Mouse (Mus musculus) neural tube, embryonic 14.5 days (tissue): ENCODE results near the gene Gm20388. TPM values are rescaled to one million over a fixed set of nuclear protein-coding genes. Genes with fewer than 3 reads are reported as not detected.

ENCODE experiments used
- ATAC-seq: fragments of 200-750 bp; cut with Nextera tagmentation; 2 replicates; pipeline ENCODE4 v1.8.0; 2017; ENCODE audit warnings: low read depth, mild to moderate bottlenecking, moderate TSS enrichment, moderate library complexity
- H3K27ac ChIP-seq: fragments of 300-500 bp; sonication (generic); 2 replicates; pipeline ENCODE4 v1.5.1; 2014; ENCODE audit warnings: low read depth, mild to moderate bottlenecking, control low read depth, low read length, moderate library complexity, mixed read lengths
- H3K27me3 ChIP-seq: fragments of 300-500 bp; sonication (generic); 2 replicates; pipeline ENCODE4 v1.6.1; 2014; ENCODE audit warnings: low read length; ENCODE audit not compliant: control insufficient read depth, insufficient read depth
- H3K36me3 ChIP-seq: fragments of 300-500 bp; sonication (generic); 2 replicates; pipeline ENCODE4 v1.6.1; 2014; ENCODE audit warnings: low read length, mixed read lengths; ENCODE audit not compliant: control insufficient read depth, insufficient read depth
- H3K4me1 ChIP-seq: fragments of 300-500 bp; sonication (generic); 2 replicates; pipeline ENCODE4 v1.6.1; 2014; ENCODE audit warnings: low read length; ENCODE audit not compliant: control insufficient read depth, insufficient read depth
- H3K4me2 ChIP-seq: fragments of 300-500 bp; sonication (generic); 2 replicates; pipeline ENCODE4 v1.6.1; 2014; ENCODE audit warnings: mild to moderate bottlenecking, low read depth, low read length, control low read depth
- H3K4me3 ChIP-seq: fragments of 300-500 bp; sonication (generic); 2 replicates; pipeline ENCODE4 v1.5.1; 2014; ENCODE audit warnings: low read depth, low read length, control low read depth, mixed read lengths
- H3K9ac ChIP-seq: fragments of 300-500 bp; sonication (generic); replicated peaks from 2 replicates; pipeline ENCODE4 v1.6.1; 2014; ENCODE audit warnings: low read depth, mild to moderate bottlenecking, control low read depth, low read length, mixed read lengths
- H3K9me3 ChIP-seq: fragments of 300-500 bp; sonication (generic); 2 replicates; pipeline ENCODE4 v1.6.1; 2016; ENCODE audit warnings: low read length; ENCODE audit not compliant: control insufficient read depth
- WGBS: fragments of 180-500 bp; shearing (Covaris S2); extraction: QIAGEN DNeasy Blood & Tissue Kit; methylation state at CpG from one replicate; pipeline ENCODE4 v1.1.7; 2014; 5-methylcytosine and 5-hydroxymethylcytosine counted together
- polyA plus RNA-seq: library from polyadenylated mRNA; unstranded; fragments of >200 nt; fragmentation: Nextera tagmentation; extraction: Ambion mirVana; gene quantifications from 2 replicates; pipeline ENCODE4 v1.2.1, GENCODE M21; 2014

Gene Gm20388
- polyA plus RNA-seq, 1 experiment from 2014 or later: 10.3 TPM

DNA sequence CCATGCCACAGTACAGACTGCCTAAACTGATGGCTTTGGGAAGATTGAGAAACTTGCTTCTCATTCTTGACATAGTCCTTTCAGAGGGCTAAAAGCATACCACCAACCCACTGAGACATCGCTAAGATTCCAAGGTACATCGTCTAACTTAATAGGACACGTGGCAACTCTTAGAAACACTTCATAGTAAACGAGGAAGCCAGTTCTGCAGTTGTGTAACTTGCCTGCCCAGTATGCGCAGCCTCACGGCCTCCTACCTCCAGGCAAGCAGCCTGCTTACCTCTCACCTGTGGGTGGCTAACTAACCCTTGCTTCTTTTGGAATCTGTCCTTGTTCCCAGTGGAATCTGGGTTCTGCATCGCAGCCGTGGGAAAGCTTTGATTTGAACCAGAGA is 1998.5 kb downstream of the Gm20388 start:
- WGBS: 76% methylated on average over 8 of the region's 8 CpGs
- no peak overlapping the region for H3K9ac ChIP-seq

DNA sequence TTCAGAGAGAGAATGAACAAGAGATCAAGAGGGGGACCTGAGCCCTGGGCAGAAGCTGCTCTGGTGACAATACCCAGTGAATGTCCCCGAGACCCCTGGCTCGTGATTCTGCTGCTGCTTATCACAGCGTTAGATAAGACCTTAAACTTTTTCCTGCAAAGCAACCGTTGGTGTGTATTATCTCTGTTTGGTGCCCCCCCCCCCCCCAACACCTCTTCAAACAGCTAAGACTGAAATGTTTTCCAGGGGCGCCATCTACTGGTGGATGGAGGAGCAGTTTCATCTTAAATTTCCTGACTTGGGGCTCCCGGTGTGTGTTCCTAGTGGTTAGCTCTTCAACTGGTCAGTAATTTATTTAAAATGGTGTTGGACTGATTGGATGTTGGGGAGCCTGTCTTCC is 1999.0 kb downstream of the Gm20388 start:
- no peak overlapping the region for H3K27ac ChIP-seq
- H3K9ac ChIP-seq: no peak overlapping the region
- no peaks in the 10 kb centered on the region for H3K9me3 ChIP-seq
- H3K4me3 ChIP-seq: no peak overlapping the region
- no peaks in the 10 kb centered on the region for H3K36me3 ChIP-seq
- H3K4me2 ChIP-seq: no peak overlapping the region
- ATAC-seq: no peak
- H3K4me1 ChIP-seq: peaks cover 17% of the 10 kb centered on the region
- H3K27me3 ChIP-seq: no peaks in the 10 kb centered on the region
- WGBS: 8% methylated on average over 6 of the region's 6 CpGs

More for the DNA sequence above, 1998.5 kb downstream of the Gm20388 start:
- Histone ChIP-seq H3K27ac (no peak overlapping the region), H3K36me3 (no peaks in the 10 kb centered on the region), H3K4me2 (no peak overlapping the region), H3K9me3 (no peaks in the 10 kb centered on the region), H3K27me3 (no peaks in the 10 kb centered on the region), H3K4me1 (peaks cover 17% of the 10 kb centered on the region), H3K4me3 (no peak overlapping the region)
- no peak for ATAC-seq

DNA sequence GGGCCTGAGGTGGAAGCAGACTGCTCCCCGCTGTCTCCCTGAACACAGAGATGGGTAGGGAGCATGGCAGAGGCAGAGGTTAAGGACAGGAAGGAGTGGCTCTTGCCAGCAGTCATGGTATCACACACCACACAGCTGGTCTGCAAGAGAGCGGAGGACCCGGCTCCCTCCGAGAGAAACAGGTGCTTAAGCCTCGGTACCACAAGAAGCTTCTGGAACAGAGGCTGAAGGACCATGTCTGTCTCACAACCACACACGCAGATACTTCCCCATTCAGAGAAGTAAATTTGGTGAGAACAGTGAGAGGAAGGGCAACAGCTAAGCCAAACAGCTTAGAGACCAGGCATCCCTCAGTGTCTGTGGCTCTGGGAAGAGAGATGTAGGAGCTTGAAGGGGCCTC is 2000.8 kb downstream of the Gm20388 start:
- no peak for ATAC-seq
- Histone ChIP-seq H3K27me3 (no peaks in the 10 kb centered on the region), H3K36me3 (no peaks in the 10 kb centered on the region), H3K27ac (no peak overlapping the region), H3K4me1 (peaks cover 5% of the 10 kb centered on the region; the same call in 1 of the 2 replicates), H3K4me3 (no peak overlapping the region), H3K9me3 (no peaks in the 10 kb centered on the region), H3K4me2 (no peak overlapping the region), H3K9ac (no peak overlapping the region)
- 91% methylated on average over 6 of the region's 6 CpGs for WGBS

DNA sequence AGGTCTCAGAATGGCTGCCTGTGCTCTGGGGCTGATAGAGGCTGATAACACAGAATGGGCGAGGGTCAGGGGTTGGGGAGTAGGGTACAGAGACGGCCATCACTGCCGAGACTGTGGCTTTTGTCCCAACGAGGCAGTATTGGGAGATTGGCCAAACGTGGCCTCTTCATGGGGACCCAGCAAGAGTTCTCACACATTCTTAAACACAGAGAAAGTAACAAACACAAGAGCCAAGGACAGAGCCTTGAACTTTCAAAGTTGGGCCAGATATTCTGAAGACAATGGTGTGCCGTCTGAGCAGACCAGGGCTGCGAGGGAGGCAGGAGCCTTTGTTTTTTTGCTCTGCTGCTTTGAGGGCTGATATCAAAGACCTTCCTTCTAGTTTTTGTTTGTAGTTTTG is 2001.3 kb downstream of the Gm20388 start:
- no peaks in the 10 kb centered on the region for H3K27me3 ChIP-seq
- no peak for ATAC-seq
- no peak overlapping the region for H3K4me2 ChIP-seq
- H3K27ac ChIP-seq: no peak overlapping the region
- whole genome bisulfite sequencing: 71% methylated on average over 7 of the region's 7 CpGs
- H3K9ac ChIP-seq: no peak overlapping the region
- no peak overlapping the region for H3K4me3 ChIP-seq
- no peaks in the 10 kb centered on the region for H3K9me3 ChIP-seq
- peaks cover 5% of the 10 kb centered on the region; the same call in 1 of the 2 replicates for H3K4me1 ChIP-seq
- no peaks in the 10 kb centered on the region for H3K36me3 ChIP-seq

DNA sequence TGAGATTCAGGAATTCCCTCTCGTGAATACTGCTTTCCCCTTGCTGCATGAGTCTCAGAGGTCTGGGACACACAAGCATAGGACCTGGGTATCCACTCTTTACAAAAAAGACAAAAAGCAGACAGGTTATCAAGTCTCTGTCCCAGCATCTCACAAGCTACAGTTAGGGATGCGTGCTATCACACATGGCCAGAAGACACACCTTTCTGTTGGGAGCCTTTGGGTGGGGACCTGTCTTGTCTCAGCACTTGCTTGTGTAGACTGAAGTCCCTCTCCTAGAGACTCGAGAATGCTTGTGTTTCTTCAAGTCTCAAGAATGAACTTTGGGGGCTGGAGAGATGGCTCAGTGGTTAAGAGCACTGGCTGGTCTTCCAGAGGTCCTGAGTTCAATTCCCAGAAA is 2002.2 kb downstream of the Gm20388 start:
- no peak for ATAC-seq
- Histone ChIP-seq H3K27me3 (no peaks in the 10 kb centered on the region), H3K4me2 (no peak overlapping the region), H3K36me3 (no peaks in the 10 kb centered on the region), H3K4me1 (peaks cover 2% of the 10 kb centered on the region; the same call in 1 of the 2 replicates), H3K4me3 (no peak overlapping the region), H3K9ac (no peak overlapping the region), H3K27ac (no peak overlapping the region), H3K9me3 (no peaks in the 10 kb centered on the region)
- WGBS: 78% methylated on average over 3 of the region's 3 CpGs

DNA sequence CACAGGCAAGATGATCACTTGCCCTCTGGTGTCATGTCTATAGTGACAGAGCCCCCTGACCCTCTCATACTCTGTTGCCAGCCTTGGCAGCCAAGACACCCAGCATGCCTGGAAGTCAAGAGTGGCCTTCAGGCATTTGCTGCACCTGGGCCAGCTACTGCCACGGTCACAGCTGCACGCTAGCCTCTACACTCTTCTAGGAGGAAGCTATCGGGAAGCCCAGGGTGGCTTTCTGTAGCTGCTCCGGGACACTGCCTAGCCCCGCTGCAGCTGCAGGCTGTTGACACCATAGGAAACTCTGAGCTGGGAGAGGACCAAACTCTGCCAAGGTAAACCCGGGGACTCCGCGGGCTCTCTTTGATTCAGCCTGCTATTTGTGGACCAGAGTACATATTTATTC is 2002.7 kb downstream of the Gm20388 start:
- 77% methylated on average over 8 of the region's 8 CpGs for WGBS
- no peak overlapping the region for H3K9ac ChIP-seq
- ATAC-seq: no peak
- H3K36me3 ChIP-seq: no peaks in the 10 kb centered on the region
- no peak overlapping the region for H3K4me3 ChIP-seq
- H3K27me3 ChIP-seq: no peaks in the 10 kb centered on the region
- H3K27ac ChIP-seq: no peak overlapping the region
- H3K4me1 ChIP-seq: no peaks in the 10 kb centered on the region
- H3K4me2 ChIP-seq: no peak overlapping the region
- no peaks in the 10 kb centered on the region for H3K9me3 ChIP-seq

DNA sequence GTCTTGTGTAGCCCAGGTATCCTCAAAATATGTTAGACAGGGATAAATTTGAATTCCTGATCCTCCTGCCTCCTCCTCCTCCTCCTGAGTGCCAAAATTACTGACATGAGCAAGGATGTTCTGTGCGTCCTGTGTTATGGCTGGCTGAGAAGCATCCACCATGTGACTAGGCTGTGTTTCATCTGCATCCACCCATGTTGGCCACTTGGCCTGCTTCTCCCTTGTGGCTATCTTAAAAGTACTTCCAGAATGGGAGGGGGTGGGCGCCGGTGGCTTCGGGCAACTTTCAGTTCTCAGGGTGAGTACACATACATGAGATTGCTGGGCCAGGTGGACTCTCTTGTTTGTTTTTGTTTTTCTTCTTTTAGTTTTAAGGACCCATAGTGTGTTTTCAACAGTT is 2008.5 kb downstream of the Gm20388 start:
- Histone ChIP-seq H3K4me3 (no peak overlapping the region), H3K9me3 (no peaks in the 10 kb centered on the region), H3K36me3 (no peaks in the 10 kb centered on the region), H3K27me3 (no peaks in the 10 kb centered on the region), H3K4me1 (no peaks in the 10 kb centered on the region; the same call in 1 of the 2 replicates), H3K9ac (no peak overlapping the region), H3K4me2 (no peak overlapping the region), H3K27ac (no peak overlapping the region)
- ATAC-seq: no peak
- 60% methylated on average over 4 of the region's 4 CpGs for WGBS

DNA sequence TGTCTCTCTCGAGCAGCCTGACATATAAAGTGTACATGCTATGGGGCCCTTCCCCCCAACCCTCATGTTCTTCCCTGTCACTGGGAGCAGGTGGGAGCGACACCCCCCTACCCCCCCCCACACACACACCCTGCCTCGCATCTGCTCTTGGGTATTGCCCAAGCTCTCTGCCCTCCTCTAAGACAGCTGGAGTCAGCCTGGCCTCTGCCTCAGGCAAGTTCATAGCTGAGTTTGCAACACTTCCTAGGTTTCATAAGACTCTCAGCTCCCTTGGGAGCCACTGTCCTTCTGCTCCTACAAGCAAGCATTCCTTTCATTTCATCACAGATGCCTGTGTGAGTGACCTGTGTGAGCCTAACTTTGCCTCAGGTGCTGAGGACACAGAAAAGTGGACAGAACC is 2009.1 kb downstream of the Gm20388 start:
- no peak for ATAC-seq

DNA sequence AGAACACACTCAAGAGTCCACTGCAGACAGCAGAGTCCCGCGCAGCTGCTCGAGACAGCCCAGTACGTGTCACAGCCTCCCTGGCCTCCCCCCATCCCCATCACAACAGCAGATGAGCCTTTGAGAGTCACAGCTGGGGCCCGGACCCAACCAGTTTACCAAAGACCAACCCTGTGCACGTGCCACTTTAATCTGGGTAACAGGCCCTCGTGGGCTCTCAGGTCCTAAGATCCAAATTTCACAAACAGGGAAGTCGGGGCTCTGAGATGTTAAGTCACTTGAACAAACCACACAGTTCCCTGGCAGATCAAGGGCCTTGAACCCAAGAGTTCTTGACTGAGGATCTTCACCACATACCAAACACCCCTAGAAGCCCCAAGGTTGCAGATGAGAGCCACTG is 2010.9 kb downstream of the Gm20388 start:
- Histone ChIP-seq H3K4me1 (no peaks in the 10 kb centered on the region; the same call in 1 of the 2 replicates), H3K9me3 (no peaks in the 10 kb centered on the region), H3K9ac (no peak overlapping the region), H3K27me3 (no peaks in the 10 kb centered on the region), H3K4me2 (no peak overlapping the region), H3K27ac (0 out of 2 replicates have a peak overlapping the region, but pooled peaks have one; percentile 12), H3K4me3 (no peak overlapping the region), H3K36me3 (no peaks in the 10 kb centered on the region)
- 71% methylated on average over 8 of the region's 8 CpGs for WGBS
- ATAC-seq: no peak

More for the DNA sequence above, 2009.1 kb downstream of the Gm20388 start:
- H3K9me3 ChIP-seq: no peaks in the 10 kb centered on the region
- H3K4me2 ChIP-seq: no peak overlapping the region
- no peaks in the 10 kb centered on the region for H3K27me3 ChIP-seq
- no peaks in the 10 kb centered on the region; the same call in 1 of the 2 replicates for H3K4me1 ChIP-seq
- WGBS: 32% methylated on average over 3 of the region's 3 CpGs
- no peak overlapping the region for H3K27ac ChIP-seq
- no peak overlapping the region for H3K9ac ChIP-seq
- H3K36me3 ChIP-seq: no peaks in the 10 kb centered on the region
- no peak overlapping the region for H3K4me3 ChIP-seq
